Mouse (Mus musculus): ENCODE measurements around the gene Gab1. TPM values are rescaled to one million over a fixed set of nuclear protein-coding genes. Genes with fewer than 3 reads are reported as not detected.

Gab1 gene
- polyA plus RNA-seq, 1 experiment from 2014 or later, result 25.9 TPM

DNA sequence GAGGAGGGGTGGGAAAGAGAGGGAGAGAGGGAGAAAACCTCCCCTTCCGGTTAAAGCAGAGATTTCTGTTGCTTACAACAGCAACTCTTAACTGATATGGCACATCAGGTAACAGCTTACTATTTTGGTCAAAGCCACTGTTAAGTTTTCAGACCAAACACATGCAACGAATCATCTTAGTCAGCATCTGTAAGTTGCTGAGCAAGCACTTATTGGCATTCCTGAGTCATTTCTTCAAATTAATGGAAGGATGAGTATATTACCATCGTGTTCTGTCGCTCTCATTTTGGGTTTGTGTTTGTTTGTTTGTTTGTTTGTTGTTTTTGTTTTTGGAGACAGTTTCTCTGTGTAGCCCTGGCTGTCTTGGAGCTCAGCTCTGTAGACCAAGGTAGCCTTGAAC lies 30.3 kb downstream of the Gab1 start:
- Histone ChIP-seq H3K27me3 (ENCODE audit: control insufficient read depth, insufficient read depth, low read length) (no peaks in the 10 kb centered on the region), H3K9me3 (replicated peaks; ENCODE audit: control insufficient read depth, low read length) (no peaks in the 10 kb centered on the region), H3K4me2 (ENCODE audit: low read depth, low read length) (no peak overlapping the region), H3K4me1 (ENCODE audit: control insufficient read depth, insufficient read depth, low read length) (no peaks in the 10 kb centered on the region), H3K9ac (replicated peaks; ENCODE audit: low read length) (no peak overlapping the region), H3K36me3 (replicated peaks; ENCODE audit: control insufficient read depth, insufficient read depth, low read depth, low read length) (no peaks in the 10 kb centered on the region), H3K27ac (replicated peaks; ENCODE audit: low read depth, low read length) (no peak overlapping the region), H3K4me3 (ENCODE audit: low read depth, low read length) (no peak overlapping the region)
- no peak for DNase-seq (ENCODE audit: low spot score)
- WGBS, result 90% methylated on average over 4 of the region's 4 CpGs
- ATAC-seq (replicated peaks; ENCODE audit: insufficient number of reproducible peaks, low FRiP score, low TSS enrichment, low read depth), result no peak

GRCm38 (mm10) chr8:80848631-80849030 lies 31.7 kb downstream of the Gab1 start:
- ATAC-seq (replicated peaks; ENCODE audit: insufficient number of reproducible peaks, low FRiP score, low TSS enrichment, low read depth) (no peak), DNase-seq (ENCODE audit: low spot score) (no peak)
- no peaks in the 10 kb centered on the region for H3K9me3 ChIP-seq (replicated peaks; ENCODE audit: control insufficient read depth, low read length)
- 73% methylated on average over 11 of the region's 11 CpGs for WGBS
- no peaks in the 10 kb centered on the region for H3K36me3 ChIP-seq (replicated peaks; ENCODE audit: control insufficient read depth, insufficient read depth, low read depth, low read length)
- no peak overlapping the region for H3K9ac ChIP-seq (replicated peaks; ENCODE audit: low read length)
- H3K27ac ChIP-seq (replicated peaks; ENCODE audit: low read depth, low read length), result no peak overlapping the region
- no peaks in the 10 kb centered on the region for H3K27me3 ChIP-seq (ENCODE audit: control insufficient read depth, insufficient read depth, low read length)
- H3K4me2 ChIP-seq (ENCODE audit: low read depth, low read length), result no peak overlapping the region
- peaks cover 2% of the 10 kb centered on the region; the same call in 1 of the 2 replicates for H3K4me1 ChIP-seq (ENCODE audit: control insufficient read depth, insufficient read depth, low read length)
- H3K4me3 ChIP-seq (ENCODE audit: low read depth, low read length), result no peak overlapping the region

GRCm38 (mm10) chr8:80847912-80848311 lies 32.4 kb downstream of the Gab1 start:
- no peak for ATAC-seq (replicated peaks; ENCODE audit: insufficient number of reproducible peaks, low FRiP score, low TSS enrichment, low read depth)
- Histone ChIP-seq H3K9ac (replicated peaks; ENCODE audit: low read length) (no peak overlapping the region), H3K27ac (replicated peaks; ENCODE audit: low read depth, low read length) (no peak overlapping the region), H3K4me3 (ENCODE audit: low read depth, low read length) (no peak overlapping the region), H3K9me3 (replicated peaks; ENCODE audit: control insufficient read depth, low read length) (no peaks in the 10 kb centered on the region), H3K36me3 (replicated peaks; ENCODE audit: control insufficient read depth, insufficient read depth, low read depth, low read length) (no peaks in the 10 kb centered on the region), H3K4me1 (ENCODE audit: control insufficient read depth, insufficient read depth, low read length) (peaks cover 2% of the 10 kb centered on the region; the same call in 1 of the 2 replicates), H3K27me3 (ENCODE audit: control insufficient read depth, insufficient read depth, low read length) (no peaks in the 10 kb centered on the region), H3K4me2 (ENCODE audit: low read depth, low read length) (no peak overlapping the region)
- DNase-seq (ENCODE audit: low spot score), result no peak
- WGBS, result 78% methylated on average over 9 of the region's 9 CpGs

- Histone ChIP-seq H3K9ac (replicated peaks; ENCODE audit: low read length) (no peak overlapping the region), H3K27me3 (ENCODE audit: control insufficient read depth, insufficient read depth, low read length) (no peaks in the 10 kb centered on the region), H3K9me3 (replicated peaks; ENCODE audit: control insufficient read depth, low read length) (no peaks in the 10 kb centered on the region), H3K36me3 (replicated peaks; ENCODE audit: control insufficient read depth, insufficient read depth, low read depth, low read length) (no peaks in the 10 kb centered on the region), H3K4me2 (ENCODE audit: low read depth, low read length) (no peak overlapping the region), H3K4me1 (ENCODE audit: control insufficient read depth, insufficient read depth, low read length) (peaks cover 2% of the 10 kb centered on the region; the same call in 1 of the 2 replicates), H3K4me3 (ENCODE audit: low read depth, low read length) (no peak overlapping the region), H3K27ac (replicated peaks; ENCODE audit: low read depth, low read length) (no peak overlapping the region)
- DNase-seq (ENCODE audit: low spot score) (no peak), ATAC-seq (replicated peaks; ENCODE audit: insufficient number of reproducible peaks, low FRiP score, low TSS enrichment, low read depth) (no peak)
- WGBS, result 87% methylated on average over 13 of the region's 13 CpGs
These were observed 35.0 kb downstream of the Gab1 start for GRCm38 (mm10) chr8:80845284-80845683.

DNA sequence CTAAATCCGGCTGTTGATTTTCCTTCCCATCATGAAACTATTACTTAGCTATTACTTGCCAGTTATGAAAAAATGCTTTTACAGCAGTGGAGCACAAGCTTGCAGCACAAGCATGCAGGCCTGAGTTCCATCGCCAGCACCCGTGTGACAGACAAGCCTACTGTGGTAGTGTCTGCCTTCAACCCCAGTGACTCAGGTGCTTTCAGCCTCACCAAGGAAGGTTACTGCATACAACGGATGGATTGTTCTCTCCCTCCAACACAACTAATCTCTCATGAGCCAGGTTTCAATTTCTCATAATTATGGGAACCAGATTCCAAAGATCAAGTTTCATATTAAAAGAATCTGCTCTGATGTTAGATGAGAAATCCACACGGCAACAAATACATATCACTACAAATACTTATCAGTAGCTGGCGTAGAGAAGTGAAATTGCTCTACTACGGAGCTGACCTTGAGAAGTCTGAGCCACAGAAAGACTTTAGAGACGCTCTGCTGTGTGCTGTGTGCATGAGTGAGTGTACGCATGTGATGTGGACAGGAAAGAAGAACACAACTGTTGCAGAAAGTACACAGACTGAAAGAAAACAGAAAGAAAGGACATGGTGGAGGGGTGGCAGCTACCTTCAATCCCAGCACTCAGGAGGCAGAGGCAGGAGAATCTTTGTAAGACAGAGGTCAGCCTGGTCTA lies 36.4 kb downstream of the Gab1 start:
- H3K36me3 ChIP-seq (replicated peaks; ENCODE audit: control insufficient read depth, insufficient read depth, low read depth, low read length), result no peaks in the 10 kb centered on the region
- WGBS, result 65% methylated on average over 9 of the region's 9 CpGs
- no peaks in the 10 kb centered on the region for H3K9me3 ChIP-seq (replicated peaks; ENCODE audit: control insufficient read depth, low read length)
- no peak overlapping the region for H3K9ac ChIP-seq (replicated peaks; ENCODE audit: low read length)
- H3K4me3 ChIP-seq (ENCODE audit: low read depth, low read length), result no peak overlapping the region
- no peak overlapping the region for H3K27ac ChIP-seq (replicated peaks; ENCODE audit: low read depth, low read length)
- no peaks in the 10 kb centered on the region for H3K27me3 ChIP-seq (ENCODE audit: control insufficient read depth, insufficient read depth, low read length)
- ATAC-seq (replicated peaks; ENCODE audit: insufficient number of reproducible peaks, low FRiP score, low TSS enrichment, low read depth) (no peak), DNase-seq (ENCODE audit: low spot score) (no peak)
- H3K4me1 ChIP-seq (ENCODE audit: control insufficient read depth, insufficient read depth, low read length), result peaks cover 2% of the 10 kb centered on the region; the same call in 1 of the 2 replicates
- no peak overlapping the region for H3K4me2 ChIP-seq (ENCODE audit: low read depth, low read length)

DNA sequence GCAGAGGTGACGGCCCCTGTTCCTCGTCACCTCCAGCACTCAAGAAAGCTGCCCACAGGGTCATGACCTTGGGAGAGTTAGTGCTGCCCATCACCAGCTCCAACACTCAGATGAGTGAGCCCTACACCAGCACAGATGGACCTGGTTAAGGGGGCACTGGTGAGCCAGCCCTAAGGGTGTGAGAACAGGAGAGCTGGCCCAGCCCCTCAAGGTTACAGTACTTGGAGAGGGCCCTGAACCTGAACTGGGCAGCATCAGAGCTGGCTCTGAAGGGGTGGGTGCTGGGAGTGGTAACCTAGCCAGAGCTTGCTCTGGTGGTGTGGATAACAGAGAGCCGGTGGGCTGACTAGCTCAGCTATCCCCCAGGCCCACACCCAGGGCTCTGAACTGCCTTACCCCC lies 37.8 kb downstream of the Gab1 start:
- DNase-seq (ENCODE audit: low spot score), result no peak
- Histone ChIP-seq H3K4me3 (ENCODE audit: low read depth, low read length) (no peak overlapping the region), H3K4me2 (ENCODE audit: low read depth, low read length) (no peak overlapping the region), H3K4me1 (ENCODE audit: control insufficient read depth, insufficient read depth, low read length) (peaks cover 2% of the 10 kb centered on the region; the same call in 1 of the 2 replicates), H3K9ac (replicated peaks; ENCODE audit: low read length) (no peak overlapping the region), H3K27ac (replicated peaks; ENCODE audit: low read depth, low read length) (no peak overlapping the region), H3K27me3 (ENCODE audit: control insufficient read depth, insufficient read depth, low read length) (no peaks in the 10 kb centered on the region), H3K9me3 (replicated peaks; ENCODE audit: control insufficient read depth, low read length) (no peaks in the 10 kb centered on the region), H3K36me3 (replicated peaks; ENCODE audit: control insufficient read depth, insufficient read depth, low read depth, low read length) (no peaks in the 10 kb centered on the region)
- WGBS, result 73% methylated on average over 3 of the region's 3 CpGs
- peak; percentile 46; the same call in 1 of the 2 replicates for ATAC-seq (replicated peaks; ENCODE audit: insufficient number of reproducible peaks, low FRiP score, low TSS enrichment, low read depth)

- H3K4me2 ChIP-seq (ENCODE audit: low read depth, low read length), result no peak overlapping the region
- H3K9me3 ChIP-seq (replicated peaks; ENCODE audit: control insufficient read depth, low read length), result no peaks in the 10 kb centered on the region
- H3K27me3 ChIP-seq (ENCODE audit: control insufficient read depth, insufficient read depth, low read length), result no peaks in the 10 kb centered on the region
- peaks cover 2% of the 10 kb centered on the region; the same call in 1 of the 2 replicates for H3K4me1 ChIP-seq (ENCODE audit: control insufficient read depth, insufficient read depth, low read length)
- 89% methylated on average over 6 of the region's 6 CpGs for WGBS
- H3K9ac ChIP-seq (replicated peaks; ENCODE audit: low read length), result no peak overlapping the region
- no peak overlapping the region for H3K27ac ChIP-seq (replicated peaks; ENCODE audit: low read depth, low read length)
- H3K4me3 ChIP-seq (ENCODE audit: low read depth, low read length), result no peak overlapping the region
- DNase-seq (ENCODE audit: low spot score) (no peak), ATAC-seq (replicated peaks; ENCODE audit: insufficient number of reproducible peaks, low FRiP score, low TSS enrichment, low read depth) (no peak)
- no peaks in the 10 kb centered on the region for H3K36me3 ChIP-seq (replicated peaks; ENCODE audit: control insufficient read depth, insufficient read depth, low read depth, low read length)
These were observed 40.2 kb downstream of the Gab1 start for GRCm38 (mm10) chr8:80840090-80840489.

- Histone ChIP-seq H3K9me3 (replicated peaks; ENCODE audit: control insufficient read depth, low read length) (no peaks in the 10 kb centered on the region), H3K9ac (replicated peaks; ENCODE audit: low read length) (no peak overlapping the region), H3K36me3 (replicated peaks; ENCODE audit: control insufficient read depth, insufficient read depth, low read depth, low read length) (no peaks in the 10 kb centered on the region), H3K4me1 (ENCODE audit: control insufficient read depth, insufficient read depth, low read length) (no peaks in the 10 kb centered on the region), H3K27ac (replicated peaks; ENCODE audit: low read depth, low read length) (no peak overlapping the region), H3K4me2 (ENCODE audit: low read depth, low read length) (no peak overlapping the region), H3K27me3 (ENCODE audit: control insufficient read depth, insufficient read depth, low read length) (no peaks in the 10 kb centered on the region), H3K4me3 (ENCODE audit: low read depth, low read length) (no peak overlapping the region)
- DNase-seq (ENCODE audit: low spot score), result no peak
- ATAC-seq (replicated peaks; ENCODE audit: insufficient number of reproducible peaks, low FRiP score, low TSS enrichment, low read depth), result no peak
- 43% methylated on average over 6 of the region's 6 CpGs for WGBS
These were observed 42.1 kb downstream of the Gab1 start for GRCm38 (mm10) chr8:80838199-80838598.
